Mouse (Mus musculus): ENCODE data around the gene Egfem1. TPM values are rescaled to one million over a fixed set of nuclear protein-coding genes. Genes with fewer than 3 reads are reported as not detected.
A peak's percentile ranks its signal among the peaks of the same experiment; 100 is the strongest.

The Egfem1 gene
- total and polyA plus RNA-seq, 2 experiments, result 0.48 to 1.5 TPM

GRCm38 (mm10) chr3:29135176-29136064, 53.6 kb downstream of the Egfem1 start:
- TF ChIP-seq POLR2A (IDR thresholded peaks at IDR 0.05; ENCODE audit: extremely low read depth, insufficient read depth, low read length) (no peak), CTCF (IDR thresholded peaks at IDR 0.05; ENCODE audit: low read depth, low read length) (no peak)
- Histone ChIP-seq H3K27me3 (ENCODE audit: control insufficient read depth, insufficient read depth, low read length) (no peaks in the 10 kb centered on the region), H3K4me1 (ENCODE audit: control insufficient read depth, insufficient read depth, low read length) (no peaks in the 10 kb centered on the region), H3K27ac (replicated peaks; ENCODE audit: insufficient read depth, low read depth, low read length) (no peak overlapping the region), H3K79me2 (ENCODE audit: control insufficient read depth, insufficient read depth, low read length) (no peaks in the 10 kb centered on the region), H3K36me3 (ENCODE audit: control insufficient read depth, insufficient read depth, low read length) (no peaks in the 10 kb centered on the region), H3K4me3 (ENCODE audit: insufficient read depth, low read depth, low read length) (no peak overlapping the region), H3K9ac (ENCODE audit: low read depth, low read length) (no peak overlapping the region)
- DNase-seq (ENCODE audit: extremely low read depth, low read depth, low spot score), result no peak
- 65% methylated on average over 9 of the region's 9 CpGs for WGBS

GRCm38 (mm10) chr3:29136065-29136955, 54.5 kb downstream of the Egfem1 start:
- DNase-seq (ENCODE audit: extremely low read depth, low read depth, low spot score), result no peak
- no peak overlapping the region for H3K9ac ChIP-seq (ENCODE audit: low read depth, low read length)
- WGBS, result 44% methylated on average over 10 of the region's 10 CpGs
- no peaks in the 10 kb centered on the region for H3K27me3 ChIP-seq (ENCODE audit: control insufficient read depth, insufficient read depth, low read length)
- no peaks in the 10 kb centered on the region for H3K36me3 ChIP-seq (ENCODE audit: control insufficient read depth, insufficient read depth, low read length)
- H3K27ac ChIP-seq (replicated peaks; ENCODE audit: insufficient read depth, low read depth, low read length), result no peak overlapping the region
- no peaks in the 10 kb centered on the region for H3K79me2 ChIP-seq (ENCODE audit: control insufficient read depth, insufficient read depth, low read length)
- no peak overlapping the region for H3K4me3 ChIP-seq (ENCODE audit: insufficient read depth, low read depth, low read length)
- H3K4me1 ChIP-seq (ENCODE audit: control insufficient read depth, insufficient read depth, low read length), result no peaks in the 10 kb centered on the region
- TF ChIP-seq CTCF (IDR thresholded peaks at IDR 0.05; ENCODE audit: low read depth, low read length) (no peak), POLR2A (IDR thresholded peaks at IDR 0.05; ENCODE audit: extremely low read depth, insufficient read depth, low read length) (no peak)

GRCm38 (mm10) chr3:29168401-29168800, 86.6 kb downstream of the Egfem1 start:
- no peak for TF ChIP-seq POLR2A (IDR thresholded peaks at IDR 0.05; ENCODE audit: extremely low read depth, insufficient read depth, low read length)
- no peak for TF ChIP-seq CTCF (IDR thresholded peaks at IDR 0.05; ENCODE audit: low read depth, low read length)
- Histone ChIP-seq H3K4me3 (ENCODE audit: insufficient read depth, low read depth, low read length) (no peak overlapping the region), H3K27ac (replicated peaks; ENCODE audit: insufficient read depth, low read depth, low read length) (no peak overlapping the region), H3K36me3 (ENCODE audit: control insufficient read depth, insufficient read depth, low read length) (no peaks in the 10 kb centered on the region), H3K27me3 (ENCODE audit: control insufficient read depth, insufficient read depth, low read length) (no peaks in the 10 kb centered on the region), H3K9ac (ENCODE audit: low read depth, low read length) (no peak overlapping the region), H3K79me2 (ENCODE audit: control insufficient read depth, insufficient read depth, low read length) (no peaks in the 10 kb centered on the region), H3K4me1 (ENCODE audit: control insufficient read depth, insufficient read depth, low read length) (no peaks in the 10 kb centered on the region)
- WGBS, result 77% methylated on average over 4 of the region's 4 CpGs
- no peak for DNase-seq (ENCODE audit: extremely low read depth, low read depth, low spot score)

GRCm38 (mm10) chr3:29169003-29169402, 87.2 kb downstream of the Egfem1 start:
- no peak for DNase-seq (ENCODE audit: extremely low read depth, low read depth, low spot score)
- no peaks in the 10 kb centered on the region for H3K4me1 ChIP-seq (ENCODE audit: control insufficient read depth, insufficient read depth, low read length)
- no peaks in the 10 kb centered on the region for H3K27me3 ChIP-seq (ENCODE audit: control insufficient read depth, insufficient read depth, low read length)
- WGBS, result 83% methylated on average over 4 of the region's 4 CpGs
- no peak overlapping the region for H3K27ac ChIP-seq (replicated peaks; ENCODE audit: insufficient read depth, low read depth, low read length)
- no peaks in the 10 kb centered on the region for H3K79me2 ChIP-seq (ENCODE audit: control insufficient read depth, insufficient read depth, low read length)
- no peak for TF ChIP-seq POLR2A (IDR thresholded peaks at IDR 0.05; ENCODE audit: extremely low read depth, insufficient read depth, low read length)
- no peak for TF ChIP-seq CTCF (IDR thresholded peaks at IDR 0.05; ENCODE audit: low read depth, low read length)
- no peaks in the 10 kb centered on the region for H3K36me3 ChIP-seq (ENCODE audit: control insufficient read depth, insufficient read depth, low read length)
- no peak overlapping the region for H3K9ac ChIP-seq (ENCODE audit: low read depth, low read length)
- H3K4me3 ChIP-seq (ENCODE audit: insufficient read depth, low read depth, low read length), result no peak overlapping the region

GRCm38 (mm10) chr3:29176991-29177390, 95.2 kb downstream of the Egfem1 start:
- Histone ChIP-seq H3K27ac (replicated peaks; ENCODE audit: insufficient read depth, low read depth, low read length) (no peak overlapping the region), H3K4me3 (ENCODE audit: insufficient read depth, low read depth, low read length) (no peak overlapping the region), H3K27me3 (ENCODE audit: control insufficient read depth, insufficient read depth, low read length) (no peaks in the 10 kb centered on the region), H3K9ac (ENCODE audit: low read depth, low read length) (no peak overlapping the region), H3K79me2 (ENCODE audit: control insufficient read depth, insufficient read depth, low read length) (no peaks in the 10 kb centered on the region), H3K36me3 (ENCODE audit: control insufficient read depth, insufficient read depth, low read length) (no peaks in the 10 kb centered on the region), H3K4me1 (ENCODE audit: control insufficient read depth, insufficient read depth, low read length) (no peaks in the 10 kb centered on the region)
- no peak for TF ChIP-seq CTCF (IDR thresholded peaks at IDR 0.05; ENCODE audit: low read depth, low read length)
- no peak for TF ChIP-seq POLR2A (IDR thresholded peaks at IDR 0.05; ENCODE audit: extremely low read depth, insufficient read depth, low read length)
- DNase-seq (ENCODE audit: extremely low read depth, low read depth, low spot score), result peak; percentile 10

Measured in liver, adult 2 months (tissue).